Mouse (Mus musculus) ES-E14 (cell line): ENCODE data around the gene Zdhhc7. TPM values are rescaled to one million over a fixed set of nuclear protein-coding genes. Genes with fewer than 3 reads are reported as not detected.

Experiments used
- DNase-seq: peaks from one replicate; pipeline ENCODE4 v3.0.0-alpha.2; 2013; ENCODE audit warnings: low read depth, low spot score
- H3K27ac ChIP-seq: 2 replicates; pipeline ENCODE4 v1.5.1; 2012; ENCODE audit warnings: low read depth, mild to moderate bottlenecking, low read length, moderate library complexity, mixed read lengths; ENCODE audit not compliant: poor library complexity, insufficient read depth, severe bottlenecking
- H3K36me3 ChIP-seq: 2 replicates; pipeline ENCODE4 v1.6.1; 2012; ENCODE audit warnings: mild to moderate bottlenecking, low read length, moderate library complexity, mixed read lengths; ENCODE audit not compliant: control insufficient read depth, poor library complexity, insufficient read depth, severe bottlenecking
- H3K4me1 ChIP-seq, 2 experiments: fragments of 150-350 bp in 1 of 2; sonication (generic) in 1 of 2; 2 replicates each; pipeline ENCODE4 v1.6.1; 2012; ENCODE audit warnings: low read length in 2 of 2, mild to moderate bottlenecking in 1 of 2, mixed read lengths in 1 of 2; ENCODE audit not compliant: control insufficient read depth in 2 of 2, insufficient read depth in 2 of 2, poor library complexity in 1 of 2
- H3K4me3 ChIP-seq, 2 experiments: fragments of 150-350 bp in 1 of 2; sonication (generic) in 1 of 2; 2 replicates each; pipeline ENCODE4 v1.5.1; 2012; ENCODE audit warnings: low read length in 2 of 2, low read depth in 1 of 2, mild to moderate bottlenecking in 1 of 2, mixed read lengths in 1 of 2; ENCODE audit not compliant: insufficient read depth in 1 of 2, poor library complexity in 1 of 2, severe bottlenecking in 1 of 2
- H3K9ac ChIP-seq: 2 replicates; pipeline ENCODE4 v1.6.1; 2012; ENCODE audit warnings: low read depth, mild to moderate bottlenecking, low read length, mixed read lengths; ENCODE audit not compliant: poor library complexity, insufficient read depth, severe bottlenecking
- H3K9me3 ChIP-seq: fragments of 150-350 bp; sonication (generic); 2 replicates; pipeline ENCODE4 v1.6.1; 2012; ENCODE audit warnings: low read depth, mild to moderate bottlenecking, low read length; ENCODE audit not compliant: control insufficient read depth, insufficient read depth
- CHD2 ChIP-seq: IDR thresholded peaks from 2 replicates; pipeline ENCODE4 v1.6.1; 2014; ENCODE audit warnings: mild to moderate bottlenecking, low read depth, low read length, inconsistent platforms
- HCFC1 ChIP-seq: IDR thresholded peaks from 2 replicates; pipeline ENCODE4 v1.6.1; 2012; ENCODE audit warnings: low read length, inconsistent platforms, borderline replicate concordance; ENCODE audit not compliant: insufficient read depth
- MAFK ChIP-seq: IDR thresholded peaks from 2 replicates; pipeline ENCODE4 v1.6.1; 2014; ENCODE audit warnings: mild to moderate bottlenecking, low read depth, low read length, inconsistent platforms; ENCODE audit not compliant: insufficient read depth
- ZC3H11A ChIP-seq: IDR thresholded peaks from 2 replicates; pipeline ENCODE4 v1.6.1; 2012; ENCODE audit warnings: low read depth, mild to moderate bottlenecking, inconsistent platforms, low read length, borderline replicate concordance
- ZNF384 ChIP-seq: IDR thresholded peaks from 2 replicates; pipeline ENCODE4 v1.6.1; 2012; ENCODE audit warnings: low read depth, low read length, inconsistent platforms
- in situ Hi-C, 2 experiments: fragments of 600-800 bp; cut with MboI; formaldehyde crosslinking; loops; one replicate each; pipeline ENCODE4 v1.15.1; 2025; ENCODE audit warnings: low sequenced_read_pairs in 2 of 2, inconsistent platforms in 1 of 2; ENCODE audit not compliant: unreplicated experiment in 2 of 2
- total RNA-seq: library from RNA; depleted of rRNA; stranded (reverse); fragments of 300-350 nt; gene quantifications from 2 replicates; pipeline ENCODE4 v1.2.3, GENCODE M21; 2012; rRNA removed

Gene Zdhhc7
- total RNA-seq, 1 experiment: 35.4 TPM

DNA sequence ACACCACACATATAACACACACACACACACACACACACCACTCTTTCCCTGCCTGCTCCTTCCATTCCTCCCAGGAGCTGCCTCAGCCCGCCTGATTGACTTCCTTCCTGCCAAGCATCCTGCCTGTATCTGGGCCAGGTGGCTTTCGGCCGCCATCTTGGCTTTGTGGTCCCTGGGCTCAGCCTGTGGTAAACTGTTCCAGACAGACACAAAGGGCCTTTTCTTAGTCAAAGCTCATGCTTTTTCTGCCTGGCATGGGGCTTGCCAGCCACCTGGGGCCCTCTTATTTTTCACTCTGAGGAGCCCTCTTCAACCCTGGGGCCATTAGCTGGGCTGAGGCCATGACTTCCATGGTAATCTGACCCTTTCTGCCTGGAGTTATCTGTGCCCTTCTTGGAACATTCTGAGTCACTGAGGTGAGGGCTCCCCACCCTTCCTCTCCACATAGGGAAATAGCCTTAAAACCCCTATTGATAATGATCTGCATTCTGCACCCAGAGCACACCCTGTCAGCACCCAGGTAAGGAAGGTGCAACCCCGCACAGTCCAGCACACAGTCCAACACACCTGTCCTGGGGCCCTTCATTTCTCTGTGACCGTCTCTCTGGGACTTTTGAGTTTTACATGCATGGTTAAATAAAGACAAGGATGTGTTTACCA lies 68.6 kb downstream of the Zdhhc7 start:
- TF ChIP-seq CHD2 (no peak), ZNF384 (no peak), MAFK (no peak), ZC3H11A (no peak), HCFC1 (no peak)
- in situ Hi-C loops: no loop called here

More for the DNA sequence above, 68.6 kb downstream of the Zdhhc7 start:
- H3K27ac ChIP-seq: no peak overlapping the region
- no peak overlapping the region for H3K4me3 ChIP-seq
- no peaks in the 10 kb centered on the region for H3K4me1 ChIP-seq
- no peaks in the 10 kb centered on the region for H3K9me3 ChIP-seq
- no peak overlapping the region for H3K9ac ChIP-seq
- no peaks in the 10 kb centered on the region for H3K36me3 ChIP-seq
- no peak for DNase-seq

Other genes starting within 250 kb of the Zdhhc7 start
- gene Klhl36, start 239.2 kb downstream of the Zdhhc7 start, total RNA-seq: 3.2 and 3.6 TPM in 2 replicates
- gene Usp10, start 191.1 kb downstream of the Zdhhc7 start, total RNA-seq: 201 and 211 TPM in 2 replicates
- 27.0 and 34.8 TPM in 2 replicates for gene Gm20388, start 190.6 kb downstream of the Zdhhc7 start, total RNA-seq
- gene Crispld2, start 109.0 kb downstream of the Zdhhc7 start, total RNA-seq: 4.4 and 12.1 TPM in 2 replicates
- 0.54 and 0.58 TPM in 2 replicates for gene 6430548M08Rik, start 12.7 kb upstream of the Zdhhc7 start, total RNA-seq
- not detected in 2 replicates for gene Fam92b, start 76.0 kb upstream of the Zdhhc7 start, total RNA-seq
- 21.4 and 32.7 TPM in 2 replicates for gene Gse1, start 127.0 kb upstream of the Zdhhc7 start, total RNA-seq